Mouse (Mus musculus) stomach, embryonic 15.5 days (tissue): ENCODE measurements around the gene Eif4e3. TPM values are rescaled to one million over a fixed set of nuclear protein-coding genes. Genes with fewer than 3 reads are reported as not detected.

Experiments
- ATAC-seq: fragments of 200-750 bp; cut with Nextera tagmentation; 2 replicates; pipeline ENCODE4 v1.8.0; 2017; ENCODE audit warnings: low read depth, moderate number of reproducible peaks, moderate TSS enrichment; ENCODE audit not compliant: insufficient read depth, low FRiP score
- H3K27ac ChIP-seq: fragments of 300-500 bp; sonication (generic); 2 replicates; pipeline ENCODE4 v1.5.1; 2015; ENCODE audit warnings: mild to moderate bottlenecking, inconsistent platforms
- H3K27me3 ChIP-seq: fragments of 300-500 bp; sonication (generic); replicated peaks from 2 replicates; pipeline ENCODE4 v1.6.1; 2015; ENCODE audit warnings: inconsistent platforms
- H3K36me3 ChIP-seq: fragments of 300-500 bp; sonication (generic); 2 replicates; pipeline ENCODE4 v1.6.1; 2015; ENCODE audit warnings: inconsistent platforms
- H3K4me1 ChIP-seq: fragments of 300-500 bp; sonication (generic); 2 replicates; pipeline ENCODE4 v1.6.1; 2015; ENCODE audit warnings: inconsistent platforms
- H3K4me2 ChIP-seq: fragments of 300-500 bp; sonication (generic); 2 replicates; pipeline ENCODE4 v1.6.1; 2015; ENCODE audit warnings: mild to moderate bottlenecking, inconsistent platforms
- H3K4me3 ChIP-seq: fragments of 300-500 bp; sonication (generic); replicated peaks from 2 replicates; pipeline ENCODE4 v1.5.1; 2015; ENCODE audit warnings: inconsistent platforms
- H3K9ac ChIP-seq: fragments of 300-500 bp; sonication (generic); 2 replicates; pipeline ENCODE4 v1.6.1; 2015; ENCODE audit warnings: inconsistent platforms
- H3K9me3 ChIP-seq: fragments of 300-500 bp; sonication (generic); 2 replicates; pipeline ENCODE4 v1.6.1; 2016; ENCODE audit warnings: inconsistent platforms
- WGBS: fragments of 180-500 bp; shearing (Covaris S2); methylation state at CpG from one replicate; pipeline ENCODE4 v1.1.7; 2015; 5-methylcytosine and 5-hydroxymethylcytosine counted together
- polyA plus RNA-seq: library from polyadenylated mRNA; unstranded; fragments of >200 nt; fragmentation: Nextera tagmentation; extraction: Ambion mirVana; gene quantifications from 2 replicates; pipeline ENCODE4 v1.2.1, GENCODE M21; 2015

Eif4e3 gene
- polyA plus RNA-seq, 1 experiment from 2014 or later, result 11.9 TPM

DNA sequence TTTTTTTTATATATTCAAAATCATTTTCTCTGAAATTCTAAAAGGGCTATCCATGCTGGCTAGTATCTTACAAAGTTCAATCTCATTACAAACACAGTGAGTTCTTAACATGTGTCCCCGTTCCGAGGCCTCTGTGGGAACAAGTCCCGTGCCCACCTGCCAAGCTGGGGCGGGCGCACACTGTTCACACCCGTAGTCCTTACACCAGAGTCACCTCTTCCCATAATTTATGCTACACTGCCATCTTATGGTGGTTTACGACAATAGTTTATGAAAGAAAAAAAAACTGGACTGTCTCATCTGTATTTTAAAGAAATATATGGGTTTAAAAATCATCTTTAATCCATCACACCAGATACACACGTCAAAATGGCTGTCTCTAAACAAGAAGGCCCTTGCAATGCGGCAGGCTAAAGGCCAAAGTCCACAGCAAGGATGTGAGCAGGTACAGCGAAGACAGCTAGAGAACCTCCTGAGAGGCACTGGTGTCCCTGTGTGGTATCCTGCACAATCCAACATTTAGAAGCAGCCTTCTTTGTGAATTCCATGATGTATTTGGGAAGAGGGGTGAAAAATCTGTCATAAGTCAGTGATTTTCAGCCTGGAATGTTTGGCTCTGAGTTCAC lies 66.3 kb downstream of the Eif4e3 start:
- 23% methylated on average over 10 of the region's 10 CpGs for WGBS
- H3K4me1 ChIP-seq, result 0 out of 2 replicates have a peak, but pooled peaks cover 6% of the 10 kb centered on the region
- no peak overlapping the region for H3K4me3 ChIP-seq
- H3K27ac ChIP-seq, result no peak overlapping the region
- no peak overlapping the region for H3K9ac ChIP-seq
- H3K4me2 ChIP-seq, result peak overlapping the region; percentile 33; the same call in 1 of the 2 replicates
- ATAC-seq, result no peak; the same call in 1 of the 2 replicates
- no peaks in the 10 kb centered on the region for H3K36me3 ChIP-seq
- no peaks in the 10 kb centered on the region for H3K9me3 ChIP-seq
- no peaks in the 10 kb centered on the region for H3K27me3 ChIP-seq

GRCm38 (mm10) chr6:99599651-99600050 lies 66.9 kb downstream of the Eif4e3 start:
- H3K4me1 ChIP-seq, result 0 out of 2 replicates have a peak, but pooled peaks cover 6% of the 10 kb centered on the region
- H3K36me3 ChIP-seq, result no peaks in the 10 kb centered on the region
- peak overlapping the region; percentile 29; the same call in 1 of the 2 replicates for H3K4me2 ChIP-seq
- no peaks in the 10 kb centered on the region for H3K9me3 ChIP-seq
- H3K27ac ChIP-seq, result peak overlapping the region; percentile 44; the same call in 1 of the 2 replicates
- H3K27me3 ChIP-seq, result no peaks in the 10 kb centered on the region
- no peak overlapping the region for H3K9ac ChIP-seq
- ATAC-seq, result no peak
- 39% methylated on average over 8 of the region's 8 CpGs for WGBS
- no peak overlapping the region for H3K4me3 ChIP-seq

- H3K36me3 ChIP-seq, result no peaks in the 10 kb centered on the region
- H3K9ac ChIP-seq, result no peak overlapping the region
- H3K27me3 ChIP-seq, result no peaks in the 10 kb centered on the region
- ATAC-seq, result no peak
- H3K4me3 ChIP-seq, result no peak overlapping the region
- no peak overlapping the region for H3K4me2 ChIP-seq
- 60% methylated on average over 5 of the region's 5 CpGs for WGBS
- H3K9me3 ChIP-seq, result no peaks in the 10 kb centered on the region
- 0 out of 2 replicates have a peak, but pooled peaks cover 6% of the 10 kb centered on the region for H3K4me1 ChIP-seq
- no peak overlapping the region for H3K27ac ChIP-seq
Measured at GRCm38 (mm10) chr6:99599229-99599628, 67.3 kb downstream of the Eif4e3 start.

DNA sequence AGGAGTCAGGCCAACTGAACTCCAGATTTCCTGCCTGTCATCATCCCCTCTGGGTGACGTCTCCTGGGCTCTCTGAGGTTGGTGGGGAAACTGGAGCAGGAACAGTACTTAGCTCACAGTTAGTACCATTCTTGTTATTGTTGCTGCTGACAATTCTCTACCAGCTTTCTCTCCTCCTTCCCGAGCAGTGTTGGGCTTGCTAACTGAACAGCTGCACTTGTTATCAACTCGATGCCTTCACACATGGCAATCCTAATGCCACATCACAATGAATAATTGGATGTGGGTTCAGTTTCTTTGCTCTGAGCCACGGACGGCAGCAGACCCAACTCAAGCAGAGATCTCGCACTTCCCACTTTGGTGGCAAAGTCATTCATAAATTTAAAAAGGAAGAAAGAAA lies 89.5 kb downstream of the Eif4e3 start:
- Histone ChIP-seq H3K27ac (no peak overlapping the region), H3K4me1 (no peaks in the 10 kb centered on the region), H3K4me2 (no peak overlapping the region), H3K4me3 (no peak overlapping the region), H3K27me3 (no peaks in the 10 kb centered on the region), H3K9ac (no peak overlapping the region), H3K36me3 (no peaks in the 10 kb centered on the region), H3K9me3 (no peaks in the 10 kb centered on the region)
- no peak for ATAC-seq
- 44% methylated on average over 6 of the region's 6 CpGs for WGBS

DNA sequence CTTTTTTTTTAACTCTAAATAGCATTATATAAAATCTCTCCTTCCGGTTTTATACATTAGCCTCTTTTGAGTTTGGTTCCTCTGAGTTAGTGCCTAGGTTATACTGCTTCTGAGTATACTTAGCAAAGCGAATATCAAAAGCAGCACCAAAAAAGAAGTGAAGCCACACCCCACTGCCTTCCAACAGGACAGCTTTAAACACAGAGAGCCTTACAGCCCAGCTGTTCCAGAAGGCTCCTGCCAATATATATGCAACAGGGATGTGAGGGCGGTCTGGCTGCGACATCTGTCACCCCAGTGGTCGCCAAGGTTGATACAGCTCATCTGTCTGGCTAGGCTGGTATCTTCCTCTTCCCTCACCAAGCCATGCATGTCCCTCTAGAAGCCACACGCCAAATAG lies 90.9 kb downstream of the Eif4e3 start:
- Histone ChIP-seq H3K36me3 (no peaks in the 10 kb centered on the region), H3K4me1 (no peaks in the 10 kb centered on the region), H3K27me3 (no peaks in the 10 kb centered on the region), H3K4me3 (no peak overlapping the region), H3K27ac (no peak overlapping the region), H3K4me2 (no peak overlapping the region), H3K9ac (no peak overlapping the region), H3K9me3 (no peaks in the 10 kb centered on the region)
- ATAC-seq, result no peak
- 69% methylated on average over 6 of the region's 6 CpGs for WGBS

Other genes starting within 250 kb of the Eif4e3 start
- gene Foxp1, start 144.1 kb downstream of the Eif4e3 start, polyA plus RNA-seq, result 105 and 122 TPM in 2 replicates
- 3.6 and 4.6 TPM in 2 replicates for gene Gm20696, start within 50 bp of the Eif4e3 start, polyA plus RNA-seq
- gene Gpr27, start 25.9 kb upstream of the Eif4e3 start, polyA plus RNA-seq, result 2.8 and 3.1 TPM in 2 replicates
- 0.09 and 0.12 TPM in 2 replicates for gene Prok2, start 59.6 kb upstream of the Eif4e3 start, polyA plus RNA-seq